Mouse (Mus musculus) heart, embryonic 16.5 days (tissue): ENCODE data around the gene Acod1. TPM values are rescaled to one million over a fixed set of nuclear protein-coding genes. Genes with fewer than 3 reads are reported as not detected.

ENCODE experiments used
- ATAC-seq: fragments of 200-750 bp; cut with Nextera tagmentation; replicated peaks from 2 replicates; pipeline ENCODE4 v1.8.0; 2017; ENCODE audit warnings: moderate number of reproducible peaks; ENCODE audit not compliant: insufficient read depth, low FRiP score; ENCODE audit errors: extremely low read depth
- H3K27ac ChIP-seq: fragments of 300-500 bp; sonication (generic); 2 replicates; pipeline ENCODE4 v1.5.1; 2014; ENCODE audit warnings: mild to moderate bottlenecking, low read length, control low read depth, moderate library complexity
- H3K27me3 ChIP-seq: fragments of 300-500 bp; sonication (generic); 2 replicates; pipeline ENCODE4 v1.6.1; 2014; ENCODE audit warnings: low read length, mixed read lengths; ENCODE audit not compliant: control insufficient read depth, insufficient read depth
- H3K36me3 ChIP-seq: fragments of 300-500 bp; sonication (generic); 2 replicates; pipeline ENCODE4 v1.6.1; 2014; ENCODE audit not compliant: control insufficient read depth, insufficient read depth
- H3K4me1 ChIP-seq: fragments of 300-500 bp; sonication (generic); 2 replicates; pipeline ENCODE4 v1.6.1; 2014; ENCODE audit warnings: low read length, mixed read lengths; ENCODE audit not compliant: control insufficient read depth, insufficient read depth
- H3K4me2 ChIP-seq: fragments of 300-500 bp; sonication (generic); 2 replicates; pipeline ENCODE4 v1.6.1; 2014; ENCODE audit warnings: low read depth, mild to moderate bottlenecking, control low read depth, low read length
- H3K4me3 ChIP-seq: fragments of 300-500 bp; sonication (generic); 2 replicates; pipeline ENCODE4 v1.5.1; 2014; ENCODE audit warnings: mild to moderate bottlenecking, control low read depth, low read length
- H3K9ac ChIP-seq: fragments of 300-500 bp; sonication (generic); 2 replicates; pipeline ENCODE4 v1.6.1; 2014; ENCODE audit warnings: low read length, control low read depth
- H3K9me3 ChIP-seq: fragments of 300-500 bp; sonication (generic); replicated peaks from 2 replicates; pipeline ENCODE4 v1.6.1; 2016; ENCODE audit warnings: low read length; ENCODE audit not compliant: control insufficient read depth
- WGBS: fragments of 180-500 bp; shearing (Covaris S2); extraction: QIAGEN DNeasy Blood & Tissue Kit; methylation state at CpG from one replicate; pipeline ENCODE4 v1.1.7; 2014; 5-methylcytosine and 5-hydroxymethylcytosine counted together
- polyA plus RNA-seq: library from polyadenylated mRNA; unstranded; fragments of >200 nt; fragmentation: Nextera tagmentation; extraction: Ambion mirVana; gene quantifications from 2 replicates; pipeline ENCODE4 v1.2.1, GENCODE M21; 2015

Gene Acod1
- 0.07 TPM in 1 of 2 replicates, not detected in the other for polyA plus RNA-seq

DNA sequence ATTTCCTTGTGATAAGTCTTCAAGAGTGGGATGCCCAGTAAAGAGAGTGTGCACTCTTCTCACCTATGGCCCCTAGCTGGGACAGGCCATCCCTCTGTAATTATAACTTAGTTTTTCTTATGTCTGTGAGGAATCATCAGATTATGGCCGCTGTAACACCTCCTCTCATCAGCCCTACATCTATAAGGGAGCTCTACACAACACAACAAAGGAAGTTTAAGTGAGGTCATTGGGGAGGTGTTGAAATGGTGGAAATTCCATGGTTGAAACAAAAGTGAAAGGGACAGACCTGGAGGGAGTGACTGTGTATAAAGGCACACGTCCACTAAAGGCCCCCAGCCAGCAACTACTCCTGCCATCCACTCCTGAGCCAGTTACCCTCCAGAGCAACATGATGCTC, at the start of gene Acod1:
Gene Acod1, plus strand, starts transcription at position 301 of the 400 bp plus-strand sequence.
- H3K9ac ChIP-seq, result no peak within 1 kb of the TSS
- 0 out of 2 replicates have a peak, but pooled peaks cover 2% of the 10 kb centered on the region for H3K4me1 ChIP-seq
- H3K27me3 ChIP-seq, result no peaks in the 10 kb centered on the region
- no peaks in the 10 kb centered on the region for H3K36me3 ChIP-seq
- no peak within 1 kb of the TSS for H3K4me3 ChIP-seq
- 59% methylated on average over 2 of the region's 2 CpGs for WGBS
- H3K4me2 ChIP-seq, result no peak within 1 kb of the TSS
- ATAC-seq, result no peak
- no peak within 1 kb of the TSS for H3K27ac ChIP-seq
- H3K9me3 ChIP-seq, result no peaks in the 10 kb centered on the region

DNA sequence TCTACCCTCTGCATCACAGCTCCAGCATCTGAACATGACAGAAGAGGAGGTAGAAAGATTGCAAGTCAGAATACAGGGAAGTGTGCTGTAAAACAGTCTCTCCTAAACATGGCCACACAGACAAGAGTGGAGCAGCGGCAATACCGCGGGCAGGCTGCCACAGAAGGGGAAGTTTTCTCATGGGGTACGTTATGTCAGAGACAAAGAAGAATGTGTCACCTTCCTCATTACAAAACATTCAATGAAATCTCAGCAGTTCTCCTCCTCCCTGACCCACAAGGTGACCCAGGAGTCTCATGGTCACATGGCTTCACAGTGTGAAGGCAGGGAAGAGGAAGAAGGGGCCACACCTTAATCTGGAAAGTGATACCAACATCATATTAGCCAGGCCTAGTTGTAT, 39.0 kb upstream of the Acod1 start:
- Histone ChIP-seq H3K27me3 (no peaks in the 10 kb centered on the region), H3K4me2 (no peak overlapping the region), H3K9me3 (no peaks in the 10 kb centered on the region), H3K4me3 (no peak overlapping the region), H3K9ac (no peak overlapping the region), H3K4me1 (no peaks in the 10 kb centered on the region; the same call in 1 of the 2 replicates), H3K27ac (no peak overlapping the region), H3K36me3 (no peaks in the 10 kb centered on the region)
- WGBS, result 73% methylated on average over 4 of the region's 4 CpGs
- ATAC-seq, result no peak

DNA sequence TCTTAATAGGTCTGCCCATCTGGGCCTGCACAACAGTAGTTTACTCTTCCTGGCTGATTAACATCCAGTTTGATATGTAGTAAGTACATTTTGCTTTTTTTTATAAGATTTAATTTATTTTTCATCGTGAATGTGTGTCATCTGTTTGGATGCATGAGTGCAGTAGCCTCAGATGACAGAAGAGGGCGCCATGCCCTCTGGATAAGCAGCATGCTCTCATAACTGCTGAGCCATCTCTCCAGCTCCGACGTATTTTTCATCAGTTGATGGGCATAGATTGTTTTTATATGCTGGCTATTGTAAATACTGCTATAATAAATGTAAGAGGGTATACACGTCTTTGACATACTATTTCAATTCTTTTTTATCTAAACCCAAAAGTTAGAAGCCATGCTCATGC, 35.0 kb upstream of the Acod1 start:
- Histone ChIP-seq H3K4me2 (no peak overlapping the region), H3K4me1 (no peaks in the 10 kb centered on the region; the same call in 1 of the 2 replicates), H3K27me3 (no peaks in the 10 kb centered on the region), H3K4me3 (no peak overlapping the region), H3K9ac (no peak overlapping the region), H3K27ac (no peak overlapping the region), H3K36me3 (no peaks in the 10 kb centered on the region), H3K9me3 (no peaks in the 10 kb centered on the region)
- ATAC-seq, result no peak
- 24% methylated on average over 5 of the region's 5 CpGs for WGBS

DNA sequence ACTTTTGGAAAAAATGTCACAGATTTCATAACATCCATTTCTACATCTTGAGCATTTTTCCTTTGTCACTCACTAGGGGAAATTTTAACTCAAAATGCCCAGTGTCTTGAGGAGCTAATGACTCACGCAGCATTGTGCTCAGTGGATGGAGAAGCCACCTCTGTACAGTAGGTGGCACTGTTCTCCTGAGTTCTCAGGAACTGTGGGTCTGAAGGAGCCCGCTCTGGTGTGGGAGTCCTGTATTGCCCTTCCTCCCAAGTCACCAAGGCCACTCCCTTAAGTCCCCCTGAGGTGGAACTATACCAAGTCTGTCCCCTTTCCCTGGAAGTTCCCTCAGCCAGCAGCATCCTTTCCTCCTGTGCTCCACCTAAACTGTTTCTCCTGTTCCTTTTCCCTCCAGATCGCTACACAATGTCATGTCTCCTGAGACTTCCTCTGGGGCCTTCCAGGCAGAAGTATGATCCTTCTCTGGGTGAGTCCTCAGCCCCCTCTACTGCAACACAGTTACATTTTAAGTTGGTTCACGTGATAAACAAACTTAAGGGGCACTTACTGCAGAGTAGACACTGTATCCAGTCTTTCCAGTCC, 34.1 kb upstream of the Acod1 start:
- H3K9ac ChIP-seq, result 0 out of 2 replicates have a peak overlapping the region, but pooled peaks have one; percentile 17
- WGBS, result 26% methylated on average over 4 of the region's 4 CpGs
- peak; percentile 83 for ATAC-seq
- H3K27me3 ChIP-seq, result no peaks in the 10 kb centered on the region
- 0 out of 2 replicates have a peak overlapping the region, but pooled peaks have one; percentile 22 for H3K4me2 ChIP-seq
- H3K27ac ChIP-seq, result no peak overlapping the region
- H3K36me3 ChIP-seq, result no peaks in the 10 kb centered on the region
- H3K4me3 ChIP-seq, result no peak overlapping the region
- H3K4me1 ChIP-seq, result no peaks in the 10 kb centered on the region; the same call in 1 of the 2 replicates
- no peaks in the 10 kb centered on the region for H3K9me3 ChIP-seq

DNA sequence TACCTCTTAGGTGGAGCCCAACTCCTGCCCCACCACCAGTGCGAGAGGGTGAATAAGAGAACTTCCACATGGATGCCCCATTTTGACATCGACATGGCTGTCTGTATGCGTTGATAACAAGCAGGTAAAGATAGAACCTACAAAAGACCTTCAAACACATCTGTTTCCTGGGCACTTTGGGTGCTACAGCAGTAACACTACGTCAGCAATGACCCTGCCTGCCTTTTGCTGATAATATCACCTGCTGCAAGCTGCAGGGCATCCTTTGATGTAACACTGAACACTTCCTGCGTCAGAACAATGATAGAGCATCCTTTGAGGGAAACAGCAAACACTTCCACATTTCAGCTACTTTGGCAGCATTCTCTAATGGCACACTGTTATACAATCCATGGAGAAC, 29.8 kb upstream of the Acod1 start:
- Histone ChIP-seq H3K9ac (no peak overlapping the region), H3K4me2 (no peak overlapping the region), H3K27me3 (no peaks in the 10 kb centered on the region), H3K36me3 (no peaks in the 10 kb centered on the region), H3K4me1 (no peaks in the 10 kb centered on the region; the same call in 1 of the 2 replicates), H3K27ac (no peak overlapping the region), H3K4me3 (no peak overlapping the region), H3K9me3 (no peaks in the 10 kb centered on the region)
- no peak for ATAC-seq
- 50% methylated on average over 5 of the region's 5 CpGs for WGBS

DNA sequence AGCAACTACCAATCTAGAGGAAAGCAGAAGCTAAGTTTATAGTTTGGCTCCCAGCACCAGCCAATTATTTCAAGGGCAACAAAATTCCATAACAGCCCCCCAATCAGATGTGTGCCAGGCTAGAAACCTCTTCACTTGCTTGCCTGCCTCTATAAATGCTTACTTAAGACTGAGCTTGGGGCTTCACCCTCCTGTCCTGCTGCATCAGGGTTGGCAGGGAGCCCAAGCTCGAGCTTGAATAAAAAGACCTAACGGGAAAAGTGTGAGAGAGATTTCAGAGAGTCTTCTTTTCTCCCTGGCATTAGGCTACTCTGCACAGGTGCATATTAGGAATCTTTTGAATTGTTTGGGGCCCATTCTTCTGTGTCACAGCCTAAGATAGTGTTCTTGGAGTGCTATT, 26.7 kb upstream of the Acod1 start:
- no peak overlapping the region for H3K27ac ChIP-seq
- H3K36me3 ChIP-seq, result no peaks in the 10 kb centered on the region
- H3K9ac ChIP-seq, result no peak overlapping the region
- no peaks in the 10 kb centered on the region for H3K27me3 ChIP-seq
- WGBS, result 22% methylated on average over 2 of the region's 2 CpGs
- no peak for ATAC-seq
- no peaks in the 10 kb centered on the region for H3K4me1 ChIP-seq
- no peak overlapping the region for H3K4me2 ChIP-seq
- no peaks in the 10 kb centered on the region for H3K9me3 ChIP-seq
- no peak overlapping the region for H3K4me3 ChIP-seq

DNA sequence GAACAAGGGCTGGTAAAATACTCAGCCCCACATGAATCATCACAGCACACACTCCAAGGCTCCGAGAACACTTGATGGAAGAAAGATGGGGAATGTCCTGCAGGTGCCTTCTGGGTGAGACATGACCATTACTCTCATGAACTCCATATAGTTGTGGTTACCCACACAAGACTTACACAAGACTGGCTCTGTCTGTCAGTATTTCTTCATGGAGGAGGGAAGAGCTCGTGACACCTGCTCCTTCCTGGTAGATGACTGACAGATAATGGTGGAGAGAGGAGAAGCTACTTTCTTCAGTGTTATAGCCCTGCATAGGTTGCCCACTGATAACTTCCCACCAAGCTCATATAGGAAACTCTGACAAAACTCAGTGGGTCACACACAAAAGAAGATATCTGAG, 17.6 kb upstream of the Acod1 start:
- Histone ChIP-seq H3K9ac (no peak overlapping the region), H3K4me2 (no peak overlapping the region), H3K27ac (no peak overlapping the region), H3K27me3 (no peaks in the 10 kb centered on the region), H3K4me3 (no peak overlapping the region), H3K36me3 (no peaks in the 10 kb centered on the region), H3K4me1 (no peaks in the 10 kb centered on the region), H3K9me3 (no peaks in the 10 kb centered on the region)
- WGBS, result 60% methylated on average over 2 of the region's 2 CpGs
- ATAC-seq, result no peak

DNA sequence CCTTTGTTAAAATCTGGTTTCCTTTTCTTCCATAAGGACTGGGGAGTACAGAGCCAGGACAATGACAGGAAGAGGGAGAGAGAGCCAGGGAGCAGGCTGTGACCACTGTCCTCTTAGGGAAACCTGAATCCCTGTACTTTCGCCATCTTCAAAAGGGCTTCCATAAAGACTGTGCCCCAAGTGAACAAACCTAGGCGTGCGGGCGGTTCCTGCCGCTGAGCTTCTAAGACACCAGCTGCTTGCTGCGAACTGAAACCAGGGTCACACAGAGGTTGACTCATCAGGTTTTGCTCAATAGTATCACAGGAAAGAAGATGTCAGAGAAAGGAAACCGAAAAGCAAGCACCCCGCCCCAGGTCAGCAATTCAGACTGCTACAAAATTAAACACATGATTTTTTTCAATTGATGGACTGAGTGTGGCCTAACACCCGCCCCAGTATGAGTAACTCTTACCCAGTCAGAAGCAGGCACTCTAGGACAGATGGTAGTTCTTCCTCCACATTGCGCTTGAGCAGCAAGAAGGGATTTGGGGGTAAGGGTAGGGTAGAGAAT, 13.4 kb upstream of the Acod1 start:
- Histone ChIP-seq H3K27me3 (no peaks in the 10 kb centered on the region), H3K27ac (peak overlapping the region; percentile 57), H3K4me2 (no peak overlapping the region), H3K9ac (no peak overlapping the region), H3K4me3 (no peak overlapping the region), H3K9me3 (no peaks in the 10 kb centered on the region), H3K4me1 (no peaks in the 10 kb centered on the region), H3K36me3 (no peaks in the 10 kb centered on the region)
- WGBS, result 59% methylated on average over 10 of the region's 10 CpGs
- ATAC-seq, result peak; percentile 65

DNA sequence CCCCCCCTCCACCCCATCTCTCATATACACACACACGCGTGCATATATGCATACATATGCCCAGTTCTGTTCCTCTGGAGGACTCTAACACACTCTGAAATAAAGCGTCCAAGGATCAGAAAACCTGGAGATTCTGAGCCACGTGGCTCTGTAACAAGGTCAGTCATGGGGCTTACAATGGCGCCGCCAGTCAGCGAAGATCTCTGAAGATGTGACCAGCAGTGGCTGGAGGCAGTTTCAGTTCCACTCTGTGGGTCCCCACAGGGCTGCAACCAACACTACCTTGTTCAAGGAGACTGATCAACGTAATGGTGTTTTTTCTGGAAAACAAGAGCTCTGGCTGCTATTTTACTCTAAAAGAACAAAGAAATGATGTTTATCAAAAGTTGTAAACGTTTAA, 12.7 kb upstream of the Acod1 start:
- no peak for ATAC-seq
- no peaks in the 10 kb centered on the region for H3K9me3 ChIP-seq
- H3K9ac ChIP-seq, result no peak overlapping the region
- H3K4me2 ChIP-seq, result no peak overlapping the region
- H3K27me3 ChIP-seq, result no peaks in the 10 kb centered on the region
- no peak overlapping the region for H3K27ac ChIP-seq
- 80% methylated on average over 9 of the region's 9 CpGs for WGBS
- no peak overlapping the region for H3K4me3 ChIP-seq
- no peaks in the 10 kb centered on the region for H3K4me1 ChIP-seq
- no peaks in the 10 kb centered on the region for H3K36me3 ChIP-seq
